Mouse (Mus musculus): ENCODE measurements around the gene Pon2. TPM values are rescaled to one million over a fixed set of nuclear protein-coding genes. Genes with fewer than 3 reads are reported as not detected.

The Pon2 gene
- 12.4 and 16.2 TPM in 2 replicates for polyA plus RNA-seq (2012; rRNA removed)

GRCm38 (mm10) chr6:5298092-5298554, at the start of gene Pon2:
Pon2 (minus strand) TSS chr6:5298455.

GRCm38 (mm10) chr6:5255722-5256451, 42.4 kb downstream of the Pon2 start, which contains the start of gene Pon3:
Pon3 (minus strand) TSS chr6:5256286.

Other genes starting within 250 kb of the Pon2 start
- 0.18 and 0.37 TPM in 2 replicates for gene Pon1, start 104.5 kb downstream of the Pon2 start, polyA plus RNA-seq (2012; rRNA removed)
- gene Pon3, start 42.2 kb downstream of the Pon2 start, polyA plus RNA-seq (2012; rRNA removed), result 3.1 and 3.7 TPM in 2 replicates
- gene Asb4, start 84.9 kb upstream of the Pon2 start, polyA plus RNA-seq (2012; rRNA removed), result 18.7 and 21.4 TPM in 2 replicates
- gene Pdk4, start 197.9 kb upstream of the Pon2 start, polyA plus RNA-seq (2012; rRNA removed), result 1.1 and 1.6 TPM in 2 replicates

Data from central nervous system, embryonic 14 days (tissue).